Mouse (Mus musculus): ENCODE measurements around the gene Rhox8. TPM values are rescaled to one million over a fixed set of nuclear protein-coding genes. Genes with fewer than 3 reads are reported as not detected.
"Not testable (repeated sequence)": the region's sequence is repeated elsewhere in the genome, so short reads cannot be mapped to it uniquely, and the experiment has no call there.

The Rhox8 gene
- not detected in 2 replicates for polyA plus RNA-seq (2015; fragmentation: Nextera tagmentation; extraction: Ambion mirVana)

DNA sequence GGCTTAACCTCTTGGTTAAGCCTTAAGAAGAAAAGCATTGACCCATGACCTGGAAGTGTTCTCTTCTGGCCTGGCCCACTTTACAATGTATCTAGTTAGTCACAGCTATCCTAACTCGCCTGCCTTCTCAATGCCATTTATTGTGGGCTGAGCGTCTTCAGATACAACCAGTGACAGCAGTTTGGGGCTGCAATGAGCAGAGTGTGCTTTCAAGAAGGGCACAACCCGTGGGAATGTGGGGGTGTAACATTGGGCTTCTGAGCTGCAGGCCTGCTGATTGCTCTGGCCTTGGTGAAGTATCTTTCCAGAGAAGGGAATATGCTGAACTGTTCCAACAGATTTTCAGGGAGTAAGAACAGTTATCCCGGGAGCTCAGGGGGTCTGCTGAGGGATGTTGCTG lies at the start of gene Rhox8:
Gene Rhox8 (minus strand): TSS at position 101 of the 400 bp plus-strand sequence.
- 77% methylated on average over 4 of the region's 4 CpGs for WGBS

DNA sequence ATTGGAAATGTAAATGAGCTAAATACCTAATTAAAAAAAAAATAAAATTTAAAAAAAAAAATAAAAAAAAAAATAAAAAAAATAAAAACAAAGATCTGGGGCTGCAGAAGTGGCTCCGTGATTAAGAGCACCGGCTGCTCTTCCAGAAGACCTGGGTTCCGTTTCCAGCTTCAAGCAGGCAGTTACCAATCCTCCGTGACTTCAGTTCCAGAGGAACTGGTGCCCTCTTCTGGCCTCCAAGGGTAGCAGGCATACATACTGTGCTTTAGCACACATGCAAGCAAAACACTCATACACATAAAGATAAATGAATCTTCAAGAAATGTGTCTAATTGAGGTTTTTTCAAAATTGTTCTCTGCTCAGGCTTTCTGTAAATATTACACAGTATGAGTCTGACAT lies 37.6 kb upstream of the Rhox8 start:
- 71% methylated on average over 4 of the region's 4 CpGs for WGBS
- no peak overlapping the region for H3K27ac ChIP-seq
- no peaks in the 10 kb centered on the region for H3K36me3 ChIP-seq (replicated peaks)
- H3K9me3 ChIP-seq, result no peaks in the 10 kb centered on the region
- ATAC-seq (replicated peaks), result no peak
- H3K4me2 ChIP-seq, result no peak overlapping the region
- no peak overlapping the region for H3K9ac ChIP-seq
- H3K4me3 ChIP-seq, result no peak overlapping the region
- H3K27me3 ChIP-seq (replicated peaks), result no peaks in the 10 kb centered on the region
- no peaks in the 10 kb centered on the region for H3K4me1 ChIP-seq

More for the DNA sequence above, at the start of gene Rhox8:
- H3K4me2 ChIP-seq, result no peak within 1 kb of the TSS
- no peaks in the 10 kb centered on the region for H3K4me1 ChIP-seq
- no peak for ATAC-seq (replicated peaks)
- no peaks in the 10 kb centered on the region for H3K36me3 ChIP-seq (replicated peaks)
- no peak within 1 kb of the TSS for H3K4me3 ChIP-seq
- no peaks in the 10 kb centered on the region for H3K9me3 ChIP-seq
- H3K27ac ChIP-seq, result no peak within 1 kb of the TSS
- no peaks in the 10 kb centered on the region for H3K27me3 ChIP-seq (replicated peaks)
- no peak within 1 kb of the TSS for H3K9ac ChIP-seq

DNA sequence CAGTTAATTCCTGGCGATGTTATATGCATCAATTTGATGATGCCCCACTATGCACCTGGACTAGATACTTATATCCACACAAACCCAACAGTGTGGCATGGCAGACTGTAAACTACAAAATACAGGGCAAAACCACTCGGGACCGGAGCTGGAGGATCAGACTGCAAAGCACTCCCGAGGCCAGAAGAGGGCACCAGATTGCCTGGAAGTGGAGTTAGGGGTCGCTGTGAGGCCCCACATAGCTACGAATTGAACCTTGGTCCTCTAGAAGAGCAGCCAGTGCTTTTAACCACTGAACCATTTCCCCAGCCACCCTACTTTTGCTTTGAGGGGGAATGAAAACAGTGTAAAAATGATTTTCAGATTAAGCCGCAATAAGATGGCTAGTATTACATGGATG lies 29.8 kb upstream of the Rhox8 start:
- 62% methylated on average over 7 of the region's 7 CpGs for WGBS
- Histone ChIP-seq H3K9me3 (no peaks in the 10 kb centered on the region), H3K4me1 (no peaks in the 10 kb centered on the region), H3K27me3 (replicated peaks) (no peaks in the 10 kb centered on the region), H3K9ac (no peak overlapping the region), H3K4me3 (no peak overlapping the region), H3K27ac (no peak overlapping the region), H3K36me3 (replicated peaks) (no peaks in the 10 kb centered on the region), H3K4me2 (no peak overlapping the region)
- no peak for ATAC-seq (replicated peaks)

DNA sequence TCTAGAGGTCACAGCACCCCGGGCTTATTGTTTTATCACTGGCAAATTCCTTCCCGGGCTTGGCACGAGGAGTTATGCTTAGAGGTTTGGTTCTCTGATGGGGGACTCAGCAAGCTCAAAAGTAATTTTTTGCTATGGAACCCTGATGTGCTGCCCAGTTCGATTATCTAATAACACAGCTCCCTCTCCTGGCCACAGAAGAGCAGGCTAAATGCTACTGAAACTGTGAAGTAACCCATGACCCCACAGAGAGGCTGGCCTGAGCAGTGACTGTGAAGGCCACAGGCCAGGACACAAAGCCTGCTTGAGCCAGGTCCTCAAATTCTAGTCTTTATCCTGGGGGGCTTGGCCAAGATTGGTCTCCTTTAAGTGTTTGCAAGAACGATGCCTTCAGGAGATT lies 25.0 kb upstream of the Rhox8 start:
- WGBS, result 75% methylated on average over 5 of the region's 5 CpGs
- Histone ChIP-seq H3K9ac (no peak overlapping the region), H3K4me3 (no peak overlapping the region), H3K4me1 (no peaks in the 10 kb centered on the region), H3K9me3 (no peaks in the 10 kb centered on the region), H3K27ac (no peak overlapping the region), H3K27me3 (replicated peaks) (no peaks in the 10 kb centered on the region), H3K36me3 (replicated peaks) (no peaks in the 10 kb centered on the region), H3K4me2 (no peak overlapping the region)
- ATAC-seq (replicated peaks), result no peak

DNA sequence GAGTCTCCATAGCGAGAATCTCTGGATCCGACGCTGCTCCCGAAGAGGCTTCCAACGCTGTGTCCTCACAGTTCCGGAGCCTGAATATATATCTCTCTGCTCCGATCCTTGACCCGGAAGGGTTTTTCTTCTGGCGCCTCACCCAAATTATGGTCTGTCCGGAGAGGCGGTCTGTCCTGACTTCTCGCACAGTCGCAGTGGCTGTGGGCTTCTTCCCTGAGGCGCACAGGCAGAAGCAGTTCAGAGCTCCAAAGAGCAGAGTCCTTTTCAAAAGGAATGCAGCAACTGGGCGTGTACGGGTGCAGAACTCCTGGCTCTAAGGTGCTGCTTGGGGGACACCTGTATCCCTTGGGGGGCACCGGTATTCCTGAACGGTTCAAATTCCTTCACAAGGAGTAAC lies 22.9 kb upstream of the Rhox8 start, which contains the start of gene Rhox9:
Gene Rhox9 (minus strand): TSS at position 101 of the 400 bp plus-strand sequence.
- H3K9me3 ChIP-seq; H3K4me1 ChIP-seq; H3K36me3 ChIP-seq (replicated peaks); H3K27ac ChIP-seq; H3K27me3 ChIP-seq (replicated peaks); ATAC-seq (replicated peaks); H3K4me2 ChIP-seq; H3K9ac ChIP-seq; H3K4me3 ChIP-seq: not testable (repeated sequence)
- WGBS, result 90% methylated on average over 11 of the region's 18 CpGs

DNA sequence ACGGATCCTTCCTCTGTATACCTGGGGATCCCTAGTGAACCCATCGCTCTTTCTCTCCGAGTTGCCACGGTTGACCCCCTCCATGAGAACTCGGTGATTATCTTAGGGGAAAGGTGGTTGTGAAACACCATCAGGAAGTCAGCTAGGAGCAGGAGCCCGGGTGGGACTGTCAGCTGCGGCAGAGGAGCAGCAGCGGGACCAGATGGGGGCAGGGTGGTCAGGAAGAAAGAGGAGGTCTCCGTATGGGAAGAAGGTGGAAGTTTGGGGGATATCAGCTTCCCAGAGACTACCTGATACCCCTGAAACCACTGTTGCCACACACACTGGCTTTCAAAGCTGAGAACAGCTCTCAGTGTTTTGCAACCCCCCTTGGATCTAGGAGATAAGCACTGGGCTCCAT lies 18.4 kb upstream of the Rhox8 start, which contains the start of gene Rhox7b:
Gene Rhox7b (minus strand): TSS at position 101 of the 400 bp plus-strand sequence.
- H3K4me1 ChIP-seq; H3K9me3 ChIP-seq; ATAC-seq (replicated peaks); H3K27me3 ChIP-seq (replicated peaks); H3K4me2 ChIP-seq; H3K36me3 ChIP-seq (replicated peaks); H3K4me3 ChIP-seq; H3K9ac ChIP-seq; H3K27ac ChIP-seq: not testable (repeated sequence)
- 85% methylated on average over 9 of the region's 9 CpGs for WGBS

DNA sequence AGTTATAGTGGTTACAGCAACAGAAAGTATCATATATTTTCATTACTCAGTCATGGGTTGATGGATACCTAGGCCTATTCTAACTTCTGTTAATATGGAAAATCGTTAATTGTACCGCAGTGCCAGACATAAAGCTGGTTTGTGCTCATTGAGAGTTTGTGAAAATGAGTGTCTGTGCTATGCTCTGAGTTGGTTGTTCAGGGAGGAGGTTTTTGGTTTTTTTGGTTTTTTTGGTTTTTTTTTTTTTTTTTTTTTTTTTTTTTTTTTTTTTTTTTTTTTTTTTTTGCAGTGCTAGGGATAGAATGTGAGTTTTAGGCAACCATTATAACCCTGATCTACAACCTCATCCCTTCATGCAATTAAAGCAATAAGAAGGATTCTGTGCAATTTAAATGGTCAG lies 7.1 kb downstream of the Rhox8 start:
- Histone ChIP-seq H3K4me2 (no peak overlapping the region), H3K9me3 (no peaks in the 10 kb centered on the region), H3K9ac (no peak overlapping the region), H3K4me3 (no peak overlapping the region), H3K27ac (no peak overlapping the region), H3K4me1 (no peaks in the 10 kb centered on the region), H3K36me3 (replicated peaks) (no peaks in the 10 kb centered on the region), H3K27me3 (replicated peaks) (no peaks in the 10 kb centered on the region)
- 100% methylated on average over 2 of the region's 2 CpGs for WGBS
- no peak for ATAC-seq (replicated peaks)

DNA sequence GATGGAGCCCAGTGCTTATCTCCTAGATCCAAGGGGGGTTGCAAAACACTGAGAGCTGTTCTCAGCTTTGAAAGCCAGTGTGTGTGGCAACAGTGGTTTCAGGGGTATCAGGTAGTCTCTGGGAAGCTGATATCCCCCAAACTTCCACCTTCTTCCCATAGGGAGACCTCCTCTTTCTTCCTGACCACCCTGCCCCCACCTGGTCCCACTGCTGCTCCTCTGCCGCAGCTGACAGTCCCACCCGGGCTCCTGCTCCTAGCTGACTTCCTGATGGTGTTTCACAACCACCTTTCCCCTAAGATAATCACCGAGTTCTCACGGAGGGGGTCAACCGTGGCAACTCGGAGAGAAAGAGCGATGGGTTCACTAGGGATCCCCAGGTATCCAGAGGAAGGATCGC lies 47.4 kb downstream of the Rhox8 start, which contains the start of gene Rhox7a:
Gene Rhox7a (plus strand): TSS at position 301 of the 400 bp plus-strand sequence.
- H3K9ac ChIP-seq; H3K27me3 ChIP-seq (replicated peaks); H3K27ac ChIP-seq; H3K4me1 ChIP-seq; H3K36me3 ChIP-seq (replicated peaks); H3K4me3 ChIP-seq; H3K4me2 ChIP-seq; H3K9me3 ChIP-seq; ATAC-seq (replicated peaks): not testable (repeated sequence)
- 88% methylated on average over 8 of the region's 8 CpGs for WGBS

DNA sequence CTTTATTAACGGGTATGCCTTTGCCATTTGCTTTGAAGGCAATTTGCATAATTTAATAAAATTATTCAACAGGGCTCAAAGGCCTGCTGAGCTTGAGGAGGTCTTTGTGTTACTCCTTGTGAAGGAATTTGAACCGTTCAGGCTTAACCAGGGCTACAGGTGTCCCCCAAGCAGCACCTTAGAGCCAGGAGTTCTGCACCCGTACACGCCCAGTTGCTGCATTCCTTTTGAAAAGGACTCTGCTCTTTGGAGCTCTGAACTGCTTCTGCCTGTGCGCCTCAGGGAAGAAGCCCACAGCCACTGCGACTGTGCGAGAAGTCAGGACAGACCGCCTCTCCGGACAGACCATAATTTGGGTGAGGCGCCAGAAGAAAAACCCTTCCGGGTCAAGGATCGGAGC lies 52.1 kb downstream of the Rhox8 start, which contains the start of gene Rhox6:
Gene Rhox6 (plus strand): TSS at position 301 of the 400 bp plus-strand sequence.
- 89% methylated on average over 5 of the region's 12 CpGs for WGBS

More for the DNA sequence above, 52.1 kb downstream of the Rhox8 start, which contains the start of gene Rhox6:
- not testable (repeated sequence) for H3K27ac ChIP-seq; H3K4me1 ChIP-seq; H3K27me3 ChIP-seq (replicated peaks); ATAC-seq (replicated peaks); H3K9ac ChIP-seq; H3K36me3 ChIP-seq (replicated peaks); H3K4me3 ChIP-seq; H3K4me2 ChIP-seq; H3K9me3 ChIP-seq

Other genes with a start within 250 kb of the Rhox8 start
- not detected in 2 replicates for gene Rhox2g, start 235.5 kb downstream of the Rhox8 start, polyA plus RNA-seq (2015; fragmentation: Nextera tagmentation; extraction: Ambion mirVana)
- not detected in 2 replicates for gene Rhox4g, start 227.6 kb downstream of the Rhox8 start, polyA plus RNA-seq (2015; fragmentation: Nextera tagmentation; extraction: Ambion mirVana)
- not detected in 2 replicates for gene Rhox3h, start 210.2 kb downstream of the Rhox8 start, polyA plus RNA-seq (2015; fragmentation: Nextera tagmentation; extraction: Ambion mirVana)
- gene Rhox2h, start 205.7 kb downstream of the Rhox8 start, polyA plus RNA-seq (2015; fragmentation: Nextera tagmentation; extraction: Ambion mirVana), result not detected in 2 replicates
- gene Rhox5, start 74.1 kb downstream of the Rhox8 start, polyA plus RNA-seq (2015; fragmentation: Nextera tagmentation; extraction: Ambion mirVana), result 0.47 and 0.76 TPM in 2 replicates
- gene Rhox6, start 52.0 kb downstream of the Rhox8 start, polyA plus RNA-seq (2015; fragmentation: Nextera tagmentation; extraction: Ambion mirVana), result not detected in 2 replicates
- not detected in 2 replicates for gene Rhox7a, start 47.3 kb downstream of the Rhox8 start, polyA plus RNA-seq (2015; fragmentation: Nextera tagmentation; extraction: Ambion mirVana)
- not detected in 2 replicates for gene Rhox7b, start 18.3 kb upstream of the Rhox8 start, polyA plus RNA-seq (2015; fragmentation: Nextera tagmentation; extraction: Ambion mirVana)
- gene Rhox9, start 22.8 kb upstream of the Rhox8 start, polyA plus RNA-seq (2015; fragmentation: Nextera tagmentation; extraction: Ambion mirVana), result not detected in 2 replicates
- not detected in 2 replicates for gene Btg1-ps1, start 139.9 kb upstream of the Rhox8 start, polyA plus RNA-seq (2015; fragmentation: Nextera tagmentation; extraction: Ambion mirVana)
- gene Btg1-ps2, start 164.2 kb upstream of the Rhox8 start, polyA plus RNA-seq (2015; fragmentation: Nextera tagmentation; extraction: Ambion mirVana), result not detected in 2 replicates
- not detected in 2 replicates for gene Rhox10, start 187.5 kb upstream of the Rhox8 start, polyA plus RNA-seq (2015; fragmentation: Nextera tagmentation; extraction: Ambion mirVana)
- not detected in 2 replicates for gene Rhox11, start 206.2 kb upstream of the Rhox8 start, polyA plus RNA-seq (2015; fragmentation: Nextera tagmentation; extraction: Ambion mirVana)
- not detected in 2 replicates for gene Rhox12, start 232.0 kb upstream of the Rhox8 start, polyA plus RNA-seq (2015; fragmentation: Nextera tagmentation; extraction: Ambion mirVana)
- gene Rhox13, start 242.3 kb upstream of the Rhox8 start, polyA plus RNA-seq (2015; fragmentation: Nextera tagmentation; extraction: Ambion mirVana), result not detected in 2 replicates